Mouse (Mus musculus) heart, postnatal 25 days (tissue): ENCODE measurements around the gene Cops7a. TPM values are rescaled to one million over a fixed set of nuclear protein-coding genes. Genes with fewer than 3 reads are reported as not detected.

Experiments used
- DNase-seq: peaks from one replicate; pipeline ENCODE4 v3.0.0; 2022; ENCODE audit warnings: low spot score
- intact Hi-C: fragments of 180-260 bp; cut with DNase I; formaldehyde crosslinking; loops from one replicate; pipeline ENCODE4 v1.15.1; 2025
- total RNA-seq, 2 experiments: library from RNA; stranded (reverse); gene quantifications; 2 replicates each; pipeline ENCODE4 v1.2.3; 2021

Cops7a gene
- total RNA-seq, 2 experiments from 2014 or later: 85.8 to 88.6 TPM

- DNase-seq: no peak
- intact Hi-C loops: loop anchor here (1.0 to 2.0 kb wide), 3 partner anchors 33 to 73 kb away; partner anchors contain the start of gene Ing4
Measured at GRCm38 (mm10) chr6:124965747-124966146, 409 bp upstream of the Cops7a start.

- no peak for DNase-seq
- intact Hi-C loops: loop anchor here (1.0 to 2.0 kb wide), 3 partner anchors 32 to 74 kb away; partner anchors contain the start of gene Ing4
Measured at GRCm38 (mm10) chr6:124964638-124965037, 700 bp downstream of the Cops7a start.

GRCm38 (mm10) chr6:124961021-124961420 lies 4.3 kb downstream of the Cops7a start:
- intact Hi-C loops: no loop called here
- no peak for DNase-seq

GRCm38 (mm10) chr6:124959960-124960359 lies 5.4 kb downstream of the Cops7a start:
- no peak for DNase-seq
- intact Hi-C loops: no loop called here

- intact Hi-C loops: no loop called here
- DNase-seq: no peak
Measured at GRCm38 (mm10) chr6:124958127-124958526, 7.2 kb downstream of the Cops7a start.

- intact Hi-C loops: no loop called here
- DNase-seq: no peak
Measured at GRCm38 (mm10) chr6:124955212-124955611, 10.1 kb downstream of the Cops7a start.

- intact Hi-C loops: no loop called here
- DNase-seq: no peak
Measured at GRCm38 (mm10) chr6:124953991-124954715, 11.2 kb downstream of the Cops7a start.

GRCm38 (mm10) chr6:124943526-124943925 lies 21.8 kb downstream of the Cops7a start:
- DNase-seq: no peak
- intact Hi-C loops: no loop called here

- intact Hi-C loops: no loop called here
- DNase-seq: no peak
Measured at GRCm38 (mm10) chr6:124941679-124942078, 23.7 kb downstream of the Cops7a start.

GRCm38 (mm10) chr6:124938554-124938953 lies 26.8 kb downstream of the Cops7a start:
- no peak for DNase-seq
- intact Hi-C loops: no loop called here

- intact Hi-C loops: no loop called here
Measured at GRCm38 (mm10) chr6:124937493-124937892, 27.8 kb downstream of the Cops7a start.

GRCm38 (mm10) chr6:124936681-124937080 lies 28.7 kb downstream of the Cops7a start:
- intact Hi-C loops: no loop called here
- no peak for DNase-seq

More at GRCm38 (mm10) chr6:124937493-124937892, 27.8 kb downstream of the Cops7a start:
- no peak for DNase-seq

- intact Hi-C loops: no loop called here
- DNase-seq: no peak
Measured at GRCm38 (mm10) chr6:124934670-124935069, 30.7 kb downstream of the Cops7a start.

GRCm38 (mm10) chr6:124933127-124933526 lies 32.2 kb downstream of the Cops7a start:
- intact Hi-C loops: loop anchor here (2.0 kb wide), 1 partner anchor 32 kb away; the partner anchor contains the start of gene Cops7a

GRCm38 (mm10) chr6:124932314-124932695 lies 33.0 kb downstream of the Cops7a start:
- DNase-seq: no peak
- intact Hi-C loops: loop anchor here (2.0 kb wide), 1 partner anchor 32 kb away; the partner anchor contains the start of gene Cops7a

More at GRCm38 (mm10) chr6:124933127-124933526, 32.2 kb downstream of the Cops7a start:
- DNase-seq: no peak

GRCm38 (mm10) chr6:124931525-124932313 lies 33.6 kb downstream of the Cops7a start:
- intact Hi-C loops: loop anchor here (2.0 kb wide), 1 partner anchor 33 kb away; the partner anchor contains the start of gene Cops7a
- no peak for DNase-seq

- DNase-seq: peak; percentile 96
Measured at GRCm38 (mm10) chr6:124930754-124931524, 34.4 kb downstream of the Cops7a start, which contains the start of gene Mlf2. TSS of gene Mlf2 (plus strand) at chr6:124931386.

GRCm38 (mm10) chr6:124930231-124930630 lies 35.1 kb downstream of the Cops7a start:
- no peak for DNase-seq
- intact Hi-C loops: loop anchor here (1.0 kb wide), 2 partner anchors 13 to 27 kb away; no protein-coding TSS in a partner anchor

More at GRCm38 (mm10) chr6:124930754-124931524, 34.4 kb downstream of the Cops7a start, which contains the start of gene Mlf2:
- intact Hi-C loops: loop anchor here (1.0 kb wide), 2 partner anchors 14 to 28 kb away; no protein-coding TSS in a partner anchor

- intact Hi-C loops: no loop called here
- no peak for DNase-seq
Measured at GRCm38 (mm10) chr6:124925941-124926340, 39.4 kb downstream of the Cops7a start.
